Mouse (Mus musculus): ENCODE measurements around the gene Musk. TPM values are rescaled to one million over a fixed set of nuclear protein-coding genes. Genes with fewer than 3 reads are reported as not detected.

Gene Musk
- polyA plus RNA-seq, 1 experiment from 2014 or later = 9.2 TPM

DNA sequence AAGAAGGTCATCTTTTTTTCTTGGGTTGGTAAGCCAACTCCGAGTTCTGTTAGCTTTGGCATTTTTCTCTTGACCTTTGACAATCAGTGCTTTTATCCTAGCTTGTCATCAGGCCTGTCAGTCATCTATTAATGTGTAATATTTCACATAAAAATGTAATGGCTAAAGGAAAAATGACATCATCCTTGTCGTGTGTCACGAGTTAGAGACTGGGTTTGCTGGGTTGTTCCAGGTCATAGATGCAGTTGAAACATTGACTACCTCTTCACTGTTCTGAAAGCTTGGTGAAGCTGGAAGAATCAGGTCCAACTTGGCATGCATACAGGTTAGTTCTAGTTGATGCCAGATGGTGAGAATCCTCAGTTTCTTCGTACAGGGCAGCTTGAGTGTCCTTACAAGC lies 34.5 kb downstream of the Musk start:
- no peak overlapping the region for H3K4me3 ChIP-seq
- H3K36me3 ChIP-seq = no peaks in the 10 kb centered on the region
- no peaks in the 10 kb centered on the region for H3K9me3 ChIP-seq
- no peaks in the 10 kb centered on the region for H3K4me1 ChIP-seq
- ATAC-seq (ENCODE audit: low FRiP score, low read depth) = no peak
- no peak overlapping the region for H3K9ac ChIP-seq
- WGBS = 72% methylated on average over 4 of the region's 4 CpGs
- no peak overlapping the region for H3K4me2 ChIP-seq (replicated peaks)
- H3K27ac ChIP-seq = no peak overlapping the region
- no peaks in the 10 kb centered on the region for H3K27me3 ChIP-seq

- Histone ChIP-seq H3K4me2 (replicated peaks) (no peak overlapping the region), H3K36me3 (no peaks in the 10 kb centered on the region), H3K4me3 (no peak overlapping the region), H3K9ac (no peak overlapping the region), H3K4me1 (peaks cover 20% of the 10 kb centered on the region; the same call in 1 of the 2 replicates), H3K27ac (no peak overlapping the region), H3K27me3 (no peaks in the 10 kb centered on the region), H3K9me3 (no peaks in the 10 kb centered on the region)
- peak; percentile 76; the same call in 1 of the 2 replicates for ATAC-seq (ENCODE audit: low FRiP score, low read depth)
- WGBS = 38% methylated on average over 3 of the region's 3 CpGs
Observed at GRCm38 (mm10) chr4:58326746-58327145, 41.0 kb downstream of the Musk start.

- no peak overlapping the region for H3K9ac ChIP-seq
- H3K4me1 ChIP-seq = peaks cover 20% of the 10 kb centered on the region; the same call in 1 of the 2 replicates
- H3K4me2 ChIP-seq (replicated peaks) = no peak overlapping the region
- H3K27me3 ChIP-seq = no peaks in the 10 kb centered on the region
- H3K36me3 ChIP-seq = no peaks in the 10 kb centered on the region
- WGBS = 81% methylated on average over 4 of the region's 4 CpGs
- H3K4me3 ChIP-seq = no peak overlapping the region
- ATAC-seq (ENCODE audit: low FRiP score, low read depth) = no peak
- H3K27ac ChIP-seq = no peak overlapping the region
- H3K9me3 ChIP-seq = no peaks in the 10 kb centered on the region
Observed at GRCm38 (mm10) chr4:58328231-58328630, 42.5 kb downstream of the Musk start.

DNA sequence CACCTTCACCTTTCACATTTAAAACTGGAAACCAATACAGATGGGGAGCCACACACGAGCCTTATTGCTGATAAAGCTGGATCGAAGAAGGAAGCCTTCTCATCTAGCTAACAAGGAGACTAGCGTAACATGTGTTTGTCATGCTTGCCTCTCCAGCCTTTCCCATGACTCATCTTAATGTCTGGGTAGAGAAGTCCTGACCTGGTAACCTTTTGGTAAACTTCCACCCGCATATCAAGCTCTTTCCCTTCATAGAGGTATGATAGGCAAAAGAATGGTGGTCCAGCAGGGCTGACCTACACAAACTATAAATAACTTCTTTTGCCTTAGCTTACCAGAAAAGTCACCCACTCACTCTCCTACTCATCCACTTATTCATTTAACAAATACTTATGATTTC lies 44.3 kb downstream of the Musk start:
- no peak overlapping the region for H3K27ac ChIP-seq
- H3K4me1 ChIP-seq = peaks cover 20% of the 10 kb centered on the region; the same call in 1 of the 2 replicates
- 82% methylated on average over 4 of the region's 4 CpGs for WGBS
- H3K9ac ChIP-seq = no peak overlapping the region
- H3K9me3 ChIP-seq = peaks cover 3% of the 10 kb centered on the region; the same call in 1 of the 2 replicates
- no peaks in the 10 kb centered on the region for H3K27me3 ChIP-seq
- no peaks in the 10 kb centered on the region for H3K36me3 ChIP-seq
- no peak overlapping the region for H3K4me2 ChIP-seq (replicated peaks)
- no peak overlapping the region for H3K4me3 ChIP-seq
- ATAC-seq (ENCODE audit: low FRiP score, low read depth) = no peak

DNA sequence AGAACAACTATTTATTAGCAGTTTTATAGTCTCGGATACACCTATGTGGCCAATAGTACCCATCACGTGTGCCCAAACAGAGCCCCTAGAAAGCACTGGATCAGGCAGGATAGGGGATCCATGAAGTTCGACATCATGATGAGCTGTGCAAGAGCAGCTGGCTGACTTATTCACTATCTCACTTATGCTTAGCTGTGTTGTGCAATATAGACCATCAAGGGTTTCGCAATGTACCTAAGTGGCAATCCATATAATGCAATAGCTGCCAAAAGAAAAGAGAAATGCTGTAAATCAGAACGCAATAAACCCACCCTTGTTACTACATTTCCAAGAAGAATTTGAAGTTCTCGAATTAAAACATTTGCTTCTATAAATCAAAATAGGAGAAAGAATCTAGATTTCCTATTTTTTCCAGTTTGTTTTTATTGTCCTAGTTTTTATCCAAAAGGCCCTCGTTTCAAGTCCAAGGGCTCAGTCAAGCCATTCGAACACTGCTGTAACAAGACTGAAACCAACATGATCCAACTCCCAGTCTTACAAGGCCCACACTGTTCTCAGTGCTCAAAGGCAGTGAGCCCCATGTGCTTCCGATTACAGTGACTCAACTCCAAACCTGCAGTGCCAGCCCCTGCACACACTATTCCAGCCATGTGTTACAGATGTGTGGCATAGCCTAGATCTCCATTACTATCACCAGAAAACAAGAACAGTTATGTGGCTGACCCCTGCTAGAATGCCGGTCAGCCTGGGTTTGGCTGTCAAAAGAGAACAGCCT lies 45.3 kb downstream of the Musk start:
- Histone ChIP-seq H3K27me3 (no peaks in the 10 kb centered on the region), H3K4me1 (peaks cover 20% of the 10 kb centered on the region; the same call in 1 of the 2 replicates), H3K4me2 (replicated peaks) (no peak overlapping the region), H3K27ac (no peak overlapping the region), H3K9me3 (peaks cover 3% of the 10 kb centered on the region; the same call in 1 of the 2 replicates), H3K9ac (no peak overlapping the region), H3K36me3 (no peaks in the 10 kb centered on the region), H3K4me3 (no peak overlapping the region)
- no peak for ATAC-seq (ENCODE audit: low FRiP score, low read depth)
- WGBS = 64% methylated on average over 10 of the region's 10 CpGs

GRCm38 (mm10) chr4:58332394-58332793 lies 46.6 kb downstream of the Musk start:
- Histone ChIP-seq H3K4me1 (0 out of 2 replicates have a peak, but pooled peaks cover 11% of the 10 kb centered on the region), H3K4me3 (no peak overlapping the region), H3K27me3 (no peaks in the 10 kb centered on the region), H3K9ac (no peak overlapping the region), H3K36me3 (no peaks in the 10 kb centered on the region), H3K27ac (no peak overlapping the region), H3K9me3 (peaks cover 3% of the 10 kb centered on the region; the same call in 1 of the 2 replicates), H3K4me2 (replicated peaks) (no peak overlapping the region)
- 65% methylated on average over 3 of the region's 3 CpGs for WGBS
- no peak for ATAC-seq (ENCODE audit: low FRiP score, low read depth)

DNA sequence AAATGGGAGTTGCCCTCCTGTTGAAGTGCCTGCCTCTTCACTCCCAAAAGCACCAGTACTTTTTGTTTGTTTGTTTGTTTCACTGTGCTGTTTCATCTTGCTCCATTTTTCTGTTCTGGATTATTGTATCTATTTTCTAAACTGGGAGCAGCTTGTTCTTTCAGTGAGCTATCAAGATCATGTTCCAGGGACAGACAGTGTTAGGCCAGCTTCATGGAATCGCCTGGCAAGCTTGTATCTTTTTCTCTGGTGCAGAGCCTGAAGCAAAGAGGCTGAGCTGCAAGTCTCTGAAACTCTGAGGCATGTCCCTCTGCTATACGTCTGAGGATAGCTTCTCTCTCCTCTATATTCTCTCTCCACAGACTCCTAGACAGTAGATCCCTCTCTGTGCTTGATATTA lies 50.5 kb downstream of the Musk start:
- no peak for ATAC-seq (ENCODE audit: low FRiP score, low read depth)
- Histone ChIP-seq H3K27me3 (no peaks in the 10 kb centered on the region), H3K4me3 (no peak overlapping the region), H3K9ac (no peak overlapping the region), H3K4me2 (replicated peaks) (no peak overlapping the region), H3K9me3 (peaks cover 3% of the 10 kb centered on the region; the same call in 1 of the 2 replicates), H3K4me1 (0 out of 2 replicates have a peak, but pooled peaks cover 3% of the 10 kb centered on the region), H3K27ac (no peak overlapping the region), H3K36me3 (no peaks in the 10 kb centered on the region)
- WGBS = 76% methylated on average over 2 of the region's 2 CpGs

DNA sequence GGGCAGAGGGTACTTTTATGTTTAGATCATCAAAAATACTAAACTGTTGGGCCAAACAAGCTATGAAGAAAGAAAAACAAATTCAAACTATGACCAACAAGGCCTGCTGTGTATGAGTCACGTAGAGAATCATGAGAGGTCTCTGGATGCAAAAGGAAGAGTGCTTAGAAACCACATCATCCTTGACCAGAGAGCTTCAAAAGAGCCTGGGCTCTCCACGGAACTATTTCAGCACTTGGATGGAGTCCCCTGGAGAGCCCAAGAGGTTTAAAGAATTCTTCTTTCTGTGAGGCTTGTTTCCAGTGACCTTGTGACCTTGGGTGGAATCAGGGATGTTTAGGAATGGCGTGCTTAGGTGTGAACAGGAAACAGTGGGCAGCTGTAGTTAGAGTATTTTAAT lies 53.5 kb downstream of the Musk start:
- Histone ChIP-seq H3K4me1 (no peaks in the 10 kb centered on the region), H3K9ac (no peak overlapping the region), H3K9me3 (no peaks in the 10 kb centered on the region), H3K36me3 (no peaks in the 10 kb centered on the region), H3K27ac (no peak overlapping the region), H3K4me3 (no peak overlapping the region), H3K27me3 (no peaks in the 10 kb centered on the region), H3K4me2 (replicated peaks) (no peak overlapping the region)
- ATAC-seq (ENCODE audit: low FRiP score, low read depth) = no peak
- WGBS = 40% methylated on average over 3 of the region's 3 CpGs

DNA sequence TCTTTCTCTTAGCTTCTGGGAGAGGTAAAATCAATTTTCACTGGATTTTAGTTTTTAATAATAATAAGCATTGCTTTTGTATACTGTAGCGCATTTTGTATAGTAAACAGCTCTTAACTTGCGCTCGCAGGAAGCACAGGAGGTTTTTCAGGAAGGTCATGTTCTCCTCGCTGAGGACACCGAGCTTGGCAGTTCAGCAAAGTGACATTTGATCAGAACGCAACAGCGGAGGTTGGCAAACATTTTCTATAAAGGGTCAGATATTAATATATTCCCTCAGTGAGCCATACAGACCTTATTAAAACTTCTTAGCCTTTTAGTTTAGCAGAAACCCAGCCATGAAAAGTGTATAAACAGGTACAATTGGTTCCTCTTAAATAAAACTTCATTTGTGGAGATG lies 64.4 kb downstream of the Musk start:
- Histone ChIP-seq H3K9ac (no peak overlapping the region), H3K4me3 (no peak overlapping the region), H3K4me1 (no peaks in the 10 kb centered on the region), H3K9me3 (no peaks in the 10 kb centered on the region), H3K27ac (no peak overlapping the region), H3K4me2 (replicated peaks) (no peak overlapping the region), H3K36me3 (no peaks in the 10 kb centered on the region), H3K27me3 (no peaks in the 10 kb centered on the region)
- 77% methylated on average over 7 of the region's 7 CpGs for WGBS
- ATAC-seq (ENCODE audit: low FRiP score, low read depth) = no peak

DNA sequence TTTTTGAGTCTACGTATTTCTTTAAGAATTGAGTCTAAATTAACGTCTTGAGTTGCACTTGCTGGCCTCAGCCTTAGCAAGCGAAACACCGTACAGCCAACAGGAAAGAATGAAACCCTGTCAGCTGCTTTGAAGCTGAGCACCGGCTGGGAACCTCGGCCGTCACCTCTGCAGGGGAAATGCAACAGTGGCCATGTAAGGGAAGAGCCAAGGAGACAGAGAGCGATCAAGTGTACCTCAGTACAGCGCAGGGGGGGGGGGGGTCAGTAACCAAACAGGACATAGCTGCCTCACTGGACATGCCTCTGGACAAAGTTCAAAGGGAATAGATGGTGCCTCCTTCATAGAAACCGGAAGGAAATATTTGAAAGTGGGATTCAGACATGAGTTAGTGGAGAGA lies 65.4 kb downstream of the Musk start:
- no peaks in the 10 kb centered on the region for H3K27me3 ChIP-seq
- H3K27ac ChIP-seq = no peak overlapping the region
- no peak for ATAC-seq (ENCODE audit: low FRiP score, low read depth)
- no peak overlapping the region for H3K4me3 ChIP-seq
- H3K36me3 ChIP-seq = no peaks in the 10 kb centered on the region
- H3K9ac ChIP-seq = no peak overlapping the region
- no peaks in the 10 kb centered on the region for H3K4me1 ChIP-seq
- no peak overlapping the region for H3K4me2 ChIP-seq (replicated peaks)
- WGBS = 60% methylated on average over 10 of the region's 10 CpGs
- H3K9me3 ChIP-seq = no peaks in the 10 kb centered on the region

- Histone ChIP-seq H3K27ac (no peak overlapping the region), H3K27me3 (no peaks in the 10 kb centered on the region), H3K4me3 (no peak overlapping the region), H3K9me3 (no peaks in the 10 kb centered on the region), H3K36me3 (no peaks in the 10 kb centered on the region), H3K4me2 (replicated peaks) (no peak overlapping the region), H3K9ac (no peak overlapping the region), H3K4me1 (no peaks in the 10 kb centered on the region)
- ATAC-seq (ENCODE audit: low FRiP score, low read depth) = no peak
- 65% methylated on average over 5 of the region's 5 CpGs for WGBS
Observed at GRCm38 (mm10) chr4:58351590-58351989, 65.8 kb downstream of the Musk start.

DNA sequence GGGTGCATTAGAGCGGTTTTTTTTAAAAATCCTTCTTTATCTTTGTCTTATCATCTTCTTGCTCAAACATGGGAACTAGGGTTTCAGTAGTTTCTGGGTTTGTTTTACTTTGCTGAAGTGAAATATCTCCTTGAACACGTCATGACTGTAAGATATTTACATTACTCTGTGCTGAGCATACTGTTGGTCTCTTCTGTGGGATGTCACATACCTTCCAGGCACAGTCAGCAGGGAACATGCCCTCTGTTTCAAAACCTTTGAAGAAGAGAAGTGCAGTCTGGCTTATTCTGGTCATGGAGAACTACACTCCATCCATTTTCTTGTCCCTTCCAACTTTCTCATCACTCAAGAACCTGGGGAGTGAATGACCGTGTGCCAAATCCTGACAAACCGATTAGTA lies 73.2 kb downstream of the Musk start:
- no peak for ATAC-seq (ENCODE audit: low FRiP score, low read depth)
- no peak overlapping the region for H3K4me3 ChIP-seq
- no peaks in the 10 kb centered on the region for H3K4me1 ChIP-seq
- no peaks in the 10 kb centered on the region for H3K36me3 ChIP-seq
- H3K9me3 ChIP-seq = no peaks in the 10 kb centered on the region
- H3K4me2 ChIP-seq (replicated peaks) = no peak overlapping the region
- no peak overlapping the region for H3K27ac ChIP-seq
- WGBS = 87% methylated on average over 4 of the region's 4 CpGs
- no peaks in the 10 kb centered on the region for H3K27me3 ChIP-seq
- H3K9ac ChIP-seq = no peak overlapping the region

DNA sequence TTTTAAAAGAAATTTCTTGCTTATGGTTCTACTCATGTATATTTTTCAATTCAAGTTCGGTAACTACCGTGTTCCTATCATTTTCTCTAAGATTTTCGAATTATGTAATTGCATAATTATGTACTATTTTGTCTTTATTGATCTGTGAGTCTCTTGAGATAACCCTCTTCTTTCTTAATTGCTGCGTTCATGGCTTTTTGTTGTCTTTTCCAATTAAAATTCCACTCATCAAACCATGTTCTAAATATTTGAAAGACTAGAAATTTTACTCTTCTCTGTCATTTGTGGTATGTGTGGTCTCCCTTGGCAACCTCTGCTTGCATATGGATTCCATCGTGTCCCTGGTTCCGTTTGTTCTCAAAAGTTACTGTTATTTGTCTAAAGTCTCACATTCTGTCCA lies 79.6 kb downstream of the Musk start:
- Histone ChIP-seq H3K36me3 (no peaks in the 10 kb centered on the region), H3K4me1 (no peaks in the 10 kb centered on the region)

More for the DNA sequence above, 79.6 kb downstream of the Musk start:
- H3K4me3 ChIP-seq = no peak overlapping the region
- no peak overlapping the region for H3K4me2 ChIP-seq (replicated peaks)
- ATAC-seq (ENCODE audit: low FRiP score, low read depth) = no peak
- H3K9me3 ChIP-seq = no peaks in the 10 kb centered on the region
- 89% methylated on average over 6 of the region's 6 CpGs for WGBS
- no peak overlapping the region for H3K9ac ChIP-seq
- H3K27ac ChIP-seq = no peak overlapping the region
- H3K27me3 ChIP-seq = no peaks in the 10 kb centered on the region

Measured in limb, embryonic 13.5 days (tissue).